16 mouse cellular contexts compared by ENCODE assay signal in the genomic region with DNA sequence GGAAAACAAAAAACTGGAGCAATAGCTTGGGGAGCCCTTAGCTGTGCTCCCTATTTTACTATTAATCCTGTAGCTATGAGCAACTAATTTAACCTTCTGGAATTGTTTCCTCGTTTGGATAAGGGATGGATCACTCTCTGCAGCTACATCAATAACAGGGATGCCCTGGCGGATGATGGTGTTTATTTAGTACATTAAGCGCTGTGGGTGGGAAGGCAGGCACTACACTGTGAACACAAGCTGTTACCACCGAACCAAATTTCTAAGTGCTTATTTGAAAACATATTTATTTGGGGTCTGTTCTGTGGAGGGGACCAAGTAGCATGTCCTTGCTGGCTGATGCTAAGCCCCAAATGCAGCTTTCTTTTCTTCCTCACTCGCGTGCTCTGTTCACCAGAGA.
"Had no signal": no experiment of that assay in that cellular context is flagged by ENCODE, and none has a peak within 500 bp of the region (broad histone marks: within the 10 kb centered on the region; RNA-seq: fewer than 3 reads in every experiment).

No protein-coding gene starts in this region.

- H3K9me3 ChIP-seq: liver, embryonic 13.5 days; lung, embryonic 15.5 days; megakaryocyte, embryonic 14.5 days; midbrain, embryonic 15.5 days; neural tube, embryonic 13.5 days had no signal

- DNase-seq: kidney, adult 8-10 months; kidney, postnatal 25 days; liver; liver, embryonic 13.5 days; liver, postnatal 0 days; lung, postnatal 14 days; thymus, postnatal 4 days had no signal

- H3K4me3 ChIP-seq: left cerebral cortex, adult 2 months; liver, embryonic 13.5 days; lung, embryonic 15.5 days; megakaryocyte, embryonic 14.5 days; midbrain, embryonic 15.5 days; neural tube, embryonic 13.5 days had no signal

- H3K4me2 ChIP-seq: liver, embryonic 13.5 days; lung, embryonic 15.5 days; midbrain, embryonic 11.5 days; midbrain, embryonic 15.5 days; neural tube, embryonic 13.5 days had no signal

- H3K27ac ChIP-seq: left cerebral cortex, adult 2 months; liver, embryonic 13.5 days; lung, embryonic 15.5 days; macrophage; midbrain, embryonic 15.5 days; neural tube, embryonic 13.5 days; stomach, postnatal 0 days had no signal

- ATAC-seq: intestine, postnatal 0 days; liver, postnatal 0 days; midbrain, embryonic 15.5 days had no signal

- H3K9ac ChIP-seq: liver, embryonic 13.5 days; liver, postnatal 0 days; lung, embryonic 15.5 days; midbrain, embryonic 15.5 days; neural tube, embryonic 13.5 days had no signal

- H3K36me3 ChIP-seq: liver, embryonic 13.5 days; lung, embryonic 15.5 days; midbrain, embryonic 15.5 days; neural tube, embryonic 13.5 days had no signal

- H3K27me3 ChIP-seq: liver, embryonic 13.5 days; lung, embryonic 15.5 days; megakaryocyte, embryonic 14.5 days; midbrain, embryonic 15.5 days; neural tube, embryonic 13.5 days had no signal
